Mouse (Mus musculus) midbrain, embryonic 13.5 days (tissue): ENCODE data around the gene Slc35a5. TPM values are rescaled to one million over a fixed set of nuclear protein-coding genes. Genes with fewer than 3 reads are reported as not detected.

Source experiments
- ATAC-seq: fragments of 200-750 bp; cut with Nextera tagmentation; 2 replicates; pipeline ENCODE4 v1.8.0; 2017; ENCODE audit warnings: mild to moderate bottlenecking, moderate TSS enrichment, moderate library complexity
- H3K27ac ChIP-seq: fragments of 300-500 bp; sonication (generic); 2 replicates; pipeline ENCODE4 v1.5.1; 2015; ENCODE audit warnings: inconsistent platforms, mild to moderate bottlenecking, moderate library complexity
- H3K27me3 ChIP-seq: fragments of 300-500 bp; sonication (generic); 2 replicates; pipeline ENCODE4 v1.6.1; 2015; ENCODE audit warnings: mild to moderate bottlenecking, inconsistent platforms
- H3K36me3 ChIP-seq: fragments of 300-500 bp; sonication (generic); 2 replicates; pipeline ENCODE4 v1.6.1; 2015; ENCODE audit warnings: mild to moderate bottlenecking, inconsistent platforms
- H3K4me1 ChIP-seq: fragments of 300-500 bp; sonication (generic); replicated peaks from 2 replicates; pipeline ENCODE4 v1.6.1; 2015; ENCODE audit warnings: inconsistent platforms
- H3K4me2 ChIP-seq: fragments of 300-500 bp; sonication (generic); replicated peaks from 2 replicates; pipeline ENCODE4 v1.6.1; 2015; ENCODE audit warnings: moderate library complexity, mild to moderate bottlenecking, inconsistent platforms
- H3K4me3 ChIP-seq: fragments of 300-500 bp; sonication (generic); replicated peaks from 2 replicates; pipeline ENCODE4 v1.5.1; 2015; ENCODE audit warnings: mild to moderate bottlenecking, inconsistent platforms
- H3K9ac ChIP-seq: fragments of 300-500 bp; sonication (generic); replicated peaks from 2 replicates; pipeline ENCODE4 v1.6.1; 2015; ENCODE audit warnings: mild to moderate bottlenecking, inconsistent platforms
- H3K9me3 ChIP-seq: fragments of 300-500 bp; sonication (generic); 2 replicates; pipeline ENCODE4 v1.6.1; 2016; ENCODE audit warnings: mild to moderate bottlenecking, inconsistent platforms
- WGBS: fragments of 180-500 bp; shearing (Covaris S2); methylation state at CpG from one replicate; pipeline ENCODE4 v1.1.7; 2015; 5-methylcytosine and 5-hydroxymethylcytosine counted together
- polyA plus RNA-seq: library from polyadenylated mRNA; unstranded; fragments of >200 nt; fragmentation: Nextera tagmentation; extraction: Ambion mirVana; gene quantifications from 2 replicates; pipeline ENCODE4 v1.2.1, GENCODE M21; 2015

Slc35a5 gene
- polyA plus RNA-seq, 1 experiment from 2014 or later: 27.5 TPM

DNA sequence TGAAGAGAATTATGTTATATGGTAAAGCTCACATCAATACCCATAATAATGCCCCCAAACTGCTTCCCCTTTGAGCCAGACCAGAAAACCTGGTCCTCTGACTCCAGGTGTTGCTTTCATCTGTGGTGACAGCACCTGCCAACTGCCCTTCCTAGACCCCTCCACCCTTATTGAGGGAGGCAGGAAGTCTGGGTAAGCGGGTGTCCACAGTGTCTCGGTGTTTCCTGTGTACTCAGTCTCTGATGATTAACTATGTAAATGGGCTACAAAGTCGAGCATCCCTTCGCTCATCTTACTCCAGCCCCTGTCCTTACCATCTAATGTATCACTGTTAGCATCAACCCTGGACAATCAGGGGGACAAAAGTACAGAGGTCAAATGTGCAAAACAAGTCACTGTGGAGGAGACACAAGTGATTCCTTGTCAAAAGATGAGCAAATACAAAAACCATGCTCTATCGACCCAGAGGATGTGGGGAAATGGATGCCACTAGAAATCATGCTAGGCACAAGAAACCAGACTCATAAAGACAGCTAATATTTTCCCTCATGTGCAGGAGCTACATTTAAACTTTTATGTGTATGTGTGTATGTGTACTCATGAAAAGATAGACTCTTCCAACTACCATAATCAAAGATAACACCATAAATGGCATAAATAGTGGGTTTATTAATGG lies 50.2 kb downstream of the Slc35a5 start:
- H3K4me3 ChIP-seq: no peak overlapping the region
- H3K9ac ChIP-seq: no peak overlapping the region
- WGBS: 84% methylated on average over 5 of the region's 5 CpGs
- no peak for ATAC-seq
- no peaks in the 10 kb centered on the region for H3K4me1 ChIP-seq
- H3K27me3 ChIP-seq: no peaks in the 10 kb centered on the region
- no peak overlapping the region for H3K4me2 ChIP-seq
- no peak overlapping the region for H3K27ac ChIP-seq
- H3K9me3 ChIP-seq: no peaks in the 10 kb centered on the region
- no peaks in the 10 kb centered on the region for H3K36me3 ChIP-seq

DNA sequence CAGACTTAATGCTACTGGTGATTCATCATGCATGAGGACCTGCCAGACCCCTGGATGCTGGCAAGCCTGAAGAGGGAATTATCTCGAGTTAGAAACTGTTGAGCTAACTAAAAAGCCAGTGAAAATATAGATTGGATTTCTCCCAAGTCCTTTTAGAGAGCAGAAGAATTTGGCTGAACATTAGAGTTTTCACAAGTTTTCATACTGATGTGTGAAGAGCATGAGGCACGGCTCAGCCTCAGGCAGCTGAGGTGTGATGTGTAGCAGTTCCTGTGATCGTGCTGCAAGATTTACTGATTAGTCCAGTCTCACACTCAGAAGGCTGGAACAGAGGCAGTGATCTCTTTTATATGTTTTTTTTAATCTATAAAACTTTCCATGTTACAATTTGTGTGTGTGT lies 53.5 kb downstream of the Slc35a5 start:
- H3K36me3 ChIP-seq: no peaks in the 10 kb centered on the region
- H3K27me3 ChIP-seq: no peaks in the 10 kb centered on the region
- H3K4me1 ChIP-seq: no peaks in the 10 kb centered on the region
- no peak overlapping the region for H3K9ac ChIP-seq
- no peak for ATAC-seq
- no peak overlapping the region for H3K27ac ChIP-seq
- 81% methylated on average over 3 of the region's 3 CpGs for WGBS
- no peaks in the 10 kb centered on the region for H3K9me3 ChIP-seq
- H3K4me2 ChIP-seq: no peak overlapping the region
- H3K4me3 ChIP-seq: no peak overlapping the region

DNA sequence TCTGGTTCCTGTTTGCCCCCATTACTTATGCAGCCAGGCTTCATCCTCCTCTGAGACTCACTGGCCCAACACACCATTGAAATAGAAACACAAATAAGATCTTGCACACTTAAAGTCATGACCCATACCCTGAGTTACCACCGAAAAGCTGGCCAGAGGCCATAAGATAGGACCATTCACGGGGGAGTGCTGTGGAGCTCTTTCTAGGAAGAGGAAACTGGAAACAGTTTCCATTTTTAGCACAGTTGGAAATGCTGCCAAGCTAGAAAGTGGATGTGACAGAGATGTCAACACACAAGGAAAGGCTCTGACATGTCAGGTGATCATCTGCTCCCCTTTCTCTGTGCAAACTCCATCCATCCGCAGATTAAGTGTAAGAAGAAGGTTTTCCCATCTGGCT lies 57.6 kb downstream of the Slc35a5 start:
- no peak overlapping the region for H3K27ac ChIP-seq
- H3K36me3 ChIP-seq: no peaks in the 10 kb centered on the region
- H3K27me3 ChIP-seq: no peaks in the 10 kb centered on the region
- no peak for ATAC-seq
- no peak overlapping the region for H3K4me3 ChIP-seq
- no peaks in the 10 kb centered on the region for H3K4me1 ChIP-seq
- no peak overlapping the region for H3K9ac ChIP-seq
- 90% methylated on average over 3 of the region's 3 CpGs for WGBS
- H3K4me2 ChIP-seq: no peak overlapping the region
- H3K9me3 ChIP-seq: no peaks in the 10 kb centered on the region

DNA sequence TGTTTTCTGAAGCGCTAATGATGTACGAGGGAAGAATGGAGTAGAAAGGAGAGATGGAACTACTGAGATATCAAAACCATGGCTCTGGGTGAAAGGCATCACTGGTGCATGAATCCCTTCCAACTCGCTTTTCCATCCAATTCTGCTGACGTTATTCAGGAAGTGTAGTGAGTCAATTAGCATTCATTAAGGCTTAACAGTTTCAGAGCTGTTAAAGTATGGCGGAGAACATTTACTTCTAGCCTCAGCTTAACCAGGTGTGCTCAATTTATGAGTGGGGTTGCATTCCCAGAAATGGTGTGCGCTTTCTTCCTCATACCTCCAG lies 59.7 kb downstream of the Slc35a5 start:
- 74% methylated on average over 6 of the region's 6 CpGs for WGBS
- peaks cover 6% of the 10 kb centered on the region; the same call in 1 of the 2 replicates for H3K4me1 ChIP-seq
- no peaks in the 10 kb centered on the region for H3K36me3 ChIP-seq
- no peak overlapping the region for H3K4me2 ChIP-seq
- no peak for ATAC-seq
- no peak overlapping the region for H3K27ac ChIP-seq
- H3K27me3 ChIP-seq: no peaks in the 10 kb centered on the region
- H3K9ac ChIP-seq: no peak overlapping the region
- no peak overlapping the region for H3K4me3 ChIP-seq
- no peaks in the 10 kb centered on the region for H3K9me3 ChIP-seq

DNA sequence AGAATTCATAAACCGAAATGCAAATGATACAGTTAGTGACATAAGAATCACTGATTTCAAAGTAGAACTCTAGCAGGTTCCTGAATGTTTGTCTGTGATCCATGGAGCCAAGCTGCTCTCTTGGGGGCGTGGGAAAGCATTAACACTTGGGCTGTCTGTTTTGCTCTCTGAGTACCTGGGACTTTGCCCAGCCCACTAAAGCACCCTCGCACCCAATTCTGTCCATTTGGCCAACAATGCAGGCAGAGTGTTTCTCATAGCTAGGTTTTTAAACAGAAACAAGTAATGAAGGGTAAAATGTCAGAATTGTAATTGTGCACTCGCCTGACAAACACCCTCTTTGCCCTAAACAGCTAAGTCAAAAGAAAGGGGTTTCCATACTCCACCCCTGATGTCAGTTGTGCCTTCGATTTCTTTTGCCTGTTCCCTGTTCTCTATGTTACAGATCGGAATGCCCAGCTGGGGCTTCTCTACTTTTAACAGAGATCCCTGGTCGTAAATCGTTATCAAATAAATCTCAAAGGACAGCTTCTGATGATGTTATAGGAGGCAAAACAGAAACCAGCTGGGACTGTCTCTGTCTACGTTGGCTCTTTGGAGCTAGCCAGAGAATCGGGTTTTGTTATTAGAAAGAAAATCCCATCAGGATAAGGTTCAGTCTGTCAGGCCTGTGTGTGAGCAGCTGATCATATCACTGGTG lies 60.2 kb downstream of the Slc35a5 start:
- Histone ChIP-seq H3K4me2 (no peak overlapping the region), H3K9ac (no peak overlapping the region), H3K36me3 (no peaks in the 10 kb centered on the region), H3K27ac (no peak overlapping the region), H3K4me1 (peaks cover 6% of the 10 kb centered on the region; the same call in 1 of the 2 replicates), H3K27me3 (no peaks in the 10 kb centered on the region), H3K9me3 (no peaks in the 10 kb centered on the region), H3K4me3 (no peak overlapping the region)
- no peak for ATAC-seq
- 79% methylated on average over 10 of the region's 10 CpGs for WGBS

DNA sequence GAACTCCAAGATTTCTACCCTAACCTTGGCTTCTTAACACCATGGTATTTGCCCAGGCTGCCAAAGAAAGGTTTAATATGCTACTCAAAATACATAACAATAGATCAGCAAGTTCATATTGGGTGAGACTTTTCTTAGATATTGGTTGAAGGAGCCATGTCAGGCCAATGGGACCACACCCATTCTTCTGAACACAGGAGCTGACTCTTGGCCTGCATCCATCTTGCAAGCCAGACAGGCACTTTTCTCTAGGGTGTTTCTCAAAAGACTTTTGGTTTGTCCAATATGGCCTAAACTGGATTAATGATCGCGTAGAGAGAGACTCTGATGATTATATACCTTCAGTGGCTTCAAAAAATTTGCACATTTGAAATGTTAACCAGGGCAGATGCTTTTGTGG lies 61.0 kb downstream of the Slc35a5 start:
- Histone ChIP-seq H3K4me2 (no peak overlapping the region), H3K27ac (no peak overlapping the region)

DNA sequence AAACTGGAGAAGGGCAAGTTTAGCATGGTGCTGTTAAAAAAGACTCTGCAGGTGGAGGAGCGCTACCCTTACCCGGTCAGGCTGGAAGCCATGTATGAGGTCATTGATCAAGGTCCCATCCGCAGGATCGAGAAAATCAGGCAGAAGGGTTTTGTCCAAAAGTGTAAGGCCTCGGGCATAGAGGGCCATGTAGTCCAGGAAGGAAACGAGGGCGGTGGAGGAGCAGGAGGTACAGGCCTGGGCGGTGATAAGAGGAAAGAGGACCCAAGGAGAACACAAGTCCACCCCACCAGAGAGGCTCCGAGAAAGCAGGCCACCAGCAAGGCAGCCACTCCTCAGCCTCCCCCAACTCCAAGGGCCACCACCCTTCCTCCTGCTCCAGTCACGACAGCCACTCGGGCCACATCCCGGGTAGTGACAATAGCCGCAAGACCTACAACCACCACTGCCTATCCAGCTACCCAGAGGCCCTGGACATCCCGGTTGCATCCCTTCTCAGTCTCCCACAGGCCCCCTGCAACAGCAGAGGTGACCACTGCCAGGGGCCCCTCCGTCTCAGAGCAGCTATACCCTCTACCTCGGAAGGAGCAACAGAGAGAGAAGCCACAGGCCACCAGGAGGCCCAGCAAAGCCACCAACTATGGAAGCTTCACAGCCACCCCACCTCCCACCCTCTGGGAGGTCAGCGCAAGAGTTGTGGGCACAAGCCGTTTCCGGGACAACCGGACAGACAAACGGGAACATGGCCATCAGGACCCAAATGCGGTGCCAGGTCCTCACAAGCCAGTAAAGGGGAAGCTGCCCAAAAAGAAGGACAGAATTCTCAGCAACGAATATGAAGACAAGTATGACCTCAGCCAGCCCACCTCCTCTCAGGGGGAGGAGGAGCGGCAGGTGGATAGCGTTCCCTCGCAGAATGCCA lies 62.7 kb downstream of the Slc35a5 start:
- Histone ChIP-seq H3K27ac (no peak overlapping the region), H3K27me3 (no peaks in the 10 kb centered on the region), H3K9ac (no peak overlapping the region), H3K4me1 (peaks cover 6% of the 10 kb centered on the region; the same call in 1 of the 2 replicates), H3K4me2 (no peak overlapping the region), H3K4me3 (no peak overlapping the region), H3K36me3 (no peaks in the 10 kb centered on the region), H3K9me3 (no peaks in the 10 kb centered on the region)
- WGBS: 90% methylated on average over 26 of the region's 26 CpGs
- ATAC-seq: 0 out of 2 replicates have a peak, but pooled peaks have one; percentile 18

More for the DNA sequence above, 61.0 kb downstream of the Slc35a5 start:
- Histone ChIP-seq H3K36me3 (no peaks in the 10 kb centered on the region), H3K27me3 (no peaks in the 10 kb centered on the region), H3K4me3 (no peak overlapping the region), H3K9ac (no peak overlapping the region), H3K9me3 (no peaks in the 10 kb centered on the region), H3K4me1 (peaks cover 6% of the 10 kb centered on the region; the same call in 1 of the 2 replicates)
- no peak for ATAC-seq
- 93% methylated on average over 2 of the region's 2 CpGs for WGBS

DNA sequence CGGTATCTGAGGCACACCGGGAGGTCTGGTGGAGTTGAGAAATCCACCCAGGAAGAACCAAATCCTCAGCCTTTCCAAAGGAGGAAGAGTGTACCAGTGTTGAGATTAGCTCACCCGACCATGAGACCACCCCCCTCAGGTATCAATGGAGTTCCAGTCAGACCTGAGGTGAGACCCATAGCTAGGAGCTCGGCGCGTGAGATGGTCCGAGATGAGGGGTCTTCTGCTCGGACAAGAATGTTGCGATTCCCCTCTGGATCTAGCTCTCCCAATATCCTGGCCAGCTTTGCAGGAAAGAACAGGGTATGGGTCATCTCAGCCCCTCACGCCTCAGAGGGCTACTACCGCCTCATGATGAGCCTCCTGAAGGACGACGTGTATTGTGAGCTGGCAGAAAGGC lies 63.5 kb downstream of the Slc35a5 start:
- H3K27ac ChIP-seq: no peak overlapping the region
- no peaks in the 10 kb centered on the region for H3K9me3 ChIP-seq
- no peaks in the 10 kb centered on the region for H3K36me3 ChIP-seq
- 96% methylated on average over 13 of the region's 13 CpGs for WGBS
- H3K4me3 ChIP-seq: no peak overlapping the region
- no peak overlapping the region for H3K9ac ChIP-seq
- H3K4me1 ChIP-seq: peaks cover 6% of the 10 kb centered on the region; the same call in 1 of the 2 replicates
- no peaks in the 10 kb centered on the region for H3K27me3 ChIP-seq
- ATAC-seq: no peak; the same call in 1 of the 2 replicates
- H3K4me2 ChIP-seq: no peak overlapping the region

DNA sequence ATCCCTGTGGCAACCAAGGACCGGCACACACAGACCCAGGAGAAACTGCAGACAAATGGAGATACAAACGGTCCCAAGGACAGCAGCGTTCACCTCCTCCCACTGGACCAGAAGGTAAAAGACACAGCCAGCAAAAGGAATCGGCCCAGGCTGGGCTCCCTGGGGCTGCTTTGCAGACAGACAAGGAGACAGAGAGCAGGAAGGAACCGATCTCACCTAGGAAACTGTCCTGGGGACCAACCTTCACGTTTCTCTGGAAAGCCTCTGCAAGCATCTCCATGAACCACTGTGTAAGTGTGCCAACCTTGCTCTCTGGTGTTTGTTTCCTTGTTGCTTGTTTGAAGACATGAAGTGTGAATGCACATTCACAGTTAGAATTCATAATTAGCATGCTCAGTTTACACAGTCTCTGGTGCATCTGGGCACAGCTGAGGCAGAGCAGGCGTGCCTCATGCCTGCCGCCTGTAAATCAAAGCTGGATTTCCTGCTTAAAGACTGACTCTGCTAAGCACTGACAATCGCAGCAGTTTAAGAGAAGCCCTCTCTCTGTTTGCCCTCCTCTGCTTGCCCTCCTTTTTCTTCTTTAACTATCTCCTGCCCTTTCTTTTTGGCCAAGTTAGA lies 64.3 kb downstream of the Slc35a5 start:
- Histone ChIP-seq H3K36me3 (no peaks in the 10 kb centered on the region), H3K4me2 (peak overlapping the region; percentile 49), H3K4me1 (peaks cover 6% of the 10 kb centered on the region; the same call in 1 of the 2 replicates), H3K27me3 (no peaks in the 10 kb centered on the region), H3K9me3 (no peaks in the 10 kb centered on the region), H3K4me3 (peak overlapping the region; percentile 28), H3K9ac (peak overlapping the region; percentile 42; the same call in 1 of the 2 replicates), H3K27ac (no peak overlapping the region)
- peak; percentile 65; the same call in 1 of the 2 replicates for ATAC-seq
- 9% methylated on average over 9 of the region's 9 CpGs for WGBS

DNA sequence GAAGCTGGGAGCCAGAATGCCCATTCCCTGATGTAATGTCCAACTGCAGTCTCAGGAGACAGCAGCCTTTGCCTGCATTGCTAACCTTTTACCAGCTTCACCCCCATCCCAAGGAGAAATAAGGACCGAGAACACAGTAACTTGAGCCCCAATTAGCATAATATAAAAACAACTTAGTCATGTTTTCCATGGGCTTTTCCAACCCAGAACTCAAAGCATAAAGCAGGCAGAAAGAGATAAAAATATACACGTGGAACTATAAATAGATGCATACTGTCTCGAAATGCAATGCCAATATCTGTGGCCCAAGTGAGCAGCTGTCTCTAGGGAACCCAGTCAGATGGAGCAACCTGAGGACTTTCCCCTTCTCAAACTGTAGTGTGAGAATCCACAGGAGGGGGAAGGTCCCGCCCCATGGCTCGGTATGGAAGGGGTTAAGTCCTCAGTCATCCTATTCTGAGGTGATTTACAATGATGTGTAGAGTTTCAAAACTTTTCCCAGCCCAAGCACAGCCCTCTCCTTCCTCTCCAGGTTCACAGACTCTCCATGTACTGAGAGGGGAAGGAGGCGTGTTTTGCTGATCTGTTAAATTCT lies 65.3 kb downstream of the Slc35a5 start, which contains the start of gene Ccdc80:
TSS of gene Ccdc80 (plus strand) at position 266 of the 595 bp plus-strand sequence.
- H3K36me3 ChIP-seq: no peaks in the 10 kb centered on the region
- no peak within 1 kb of the TSS for H3K27ac ChIP-seq
- H3K4me3 ChIP-seq: peak within 1 kb of the TSS; percentile 28
- WGBS: 40% methylated on average over 6 of the region's 6 CpGs
- peak within 1 kb of the TSS; percentile 49 for H3K4me2 ChIP-seq
- no peaks in the 10 kb centered on the region for H3K9me3 ChIP-seq
- H3K9ac ChIP-seq: peak within 1 kb of the TSS; percentile 42; the same call in 1 of the 2 replicates
- H3K4me1 ChIP-seq: peaks cover 6% of the 10 kb centered on the region; the same call in 1 of the 2 replicates
- no peaks in the 10 kb centered on the region for H3K27me3 ChIP-seq
- ATAC-seq: no peak

DNA sequence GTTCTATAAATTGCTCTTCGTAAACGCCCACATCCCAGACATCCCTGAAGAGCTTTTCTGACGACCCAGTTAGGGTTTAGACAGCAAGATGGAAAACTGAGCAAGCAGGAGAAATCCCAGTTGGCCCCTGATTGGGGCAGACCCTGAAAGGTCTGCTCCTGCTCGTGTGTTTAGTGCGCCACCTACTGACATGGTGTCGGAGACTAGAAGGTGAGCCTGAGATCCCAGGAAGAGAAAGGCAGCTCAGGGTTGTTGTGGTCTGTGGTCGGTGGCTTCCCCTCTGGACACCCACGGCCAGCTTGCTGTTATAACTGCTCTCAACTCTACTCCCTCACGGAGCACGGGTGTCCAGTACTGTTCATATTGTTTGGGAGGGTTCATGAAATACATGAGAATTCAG lies 68.5 kb downstream of the Slc35a5 start:
- no peak overlapping the region for H3K27ac ChIP-seq
- H3K36me3 ChIP-seq: no peaks in the 10 kb centered on the region
- H3K4me2 ChIP-seq: no peak overlapping the region
- no peak overlapping the region for H3K9ac ChIP-seq
- no peak overlapping the region for H3K4me3 ChIP-seq
- peaks cover 6% of the 10 kb centered on the region; the same call in 1 of the 2 replicates for H3K4me1 ChIP-seq
- H3K27me3 ChIP-seq: no peaks in the 10 kb centered on the region
- peak; percentile 91 for ATAC-seq
- WGBS: 10% methylated on average over 10 of the region's 10 CpGs
- no peaks in the 10 kb centered on the region for H3K9me3 ChIP-seq
